Mouse (Mus musculus): Measurements from ENCODE around the gene Swsap1. TPM values are rescaled to one million over a fixed set of nuclear protein-coding genes. Genes with fewer than 3 reads are reported as not detected.

Swsap1 gene
- 10.5 TPM in 2 replicates for polyA plus RNA-seq (2015; fragmentation: Nextera tagmentation; extraction: Ambion mirVana)

DNA sequence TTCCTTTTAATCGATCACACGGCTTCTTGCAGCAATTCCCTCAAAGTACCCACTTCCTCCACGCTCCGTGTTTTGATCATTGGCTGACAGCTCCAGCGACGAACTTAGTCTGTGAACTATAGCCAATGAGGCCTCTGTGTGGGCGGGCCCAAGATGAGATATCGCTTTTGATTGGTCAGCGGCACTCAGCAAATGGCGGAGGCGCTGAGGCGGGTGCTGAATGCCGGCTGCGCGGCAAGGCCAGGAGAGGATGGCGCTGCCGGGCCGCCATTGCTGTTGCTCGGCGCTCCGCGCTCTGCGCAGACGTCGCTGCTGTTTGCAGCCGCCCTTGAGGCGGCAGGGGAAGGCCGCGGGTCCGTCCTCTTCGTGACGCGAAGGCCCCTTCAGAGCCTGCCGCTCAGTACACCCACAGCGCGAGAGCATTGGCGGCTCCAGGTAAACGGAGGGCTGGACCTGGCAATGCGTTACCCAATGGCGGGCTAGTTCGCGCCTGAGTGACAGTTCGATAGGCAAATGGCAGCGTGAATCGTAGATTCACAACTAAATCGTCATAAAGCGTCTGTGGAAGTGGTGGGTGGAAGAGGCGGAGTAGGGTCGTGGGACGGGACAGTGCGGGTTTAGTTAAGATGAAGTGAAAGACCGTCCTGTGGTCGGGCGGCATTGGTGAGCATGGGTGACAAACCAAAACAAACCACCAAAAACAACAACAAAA is at the start of gene Swsap1:
TSS of gene Swsap1 (plus strand) at position 186 of the 712 bp plus-strand sequence.
- peak within 1 kb of the TSS; percentile 69 for H3K4me3 ChIP-seq
- under 1% methylated on average over 54 of the region's 54 CpGs for WGBS
- no peaks in the 10 kb centered on the region for H3K9me3 ChIP-seq
- peak; percentile 98 for ATAC-seq (replicated peaks)
- no peaks in the 10 kb centered on the region for H3K36me3 ChIP-seq (replicated peaks)
- H3K4me1 ChIP-seq = peaks cover 35% of the 10 kb centered on the region
- peak within 1 kb of the TSS; percentile 77 for H3K9ac ChIP-seq
- peaks cover 19% of the 10 kb centered on the region for H3K27me3 ChIP-seq (replicated peaks)
- H3K4me2 ChIP-seq = peak within 1 kb of the TSS; percentile 74
- peak within 1 kb of the TSS; percentile 97 for H3K27ac ChIP-seq

DNA sequence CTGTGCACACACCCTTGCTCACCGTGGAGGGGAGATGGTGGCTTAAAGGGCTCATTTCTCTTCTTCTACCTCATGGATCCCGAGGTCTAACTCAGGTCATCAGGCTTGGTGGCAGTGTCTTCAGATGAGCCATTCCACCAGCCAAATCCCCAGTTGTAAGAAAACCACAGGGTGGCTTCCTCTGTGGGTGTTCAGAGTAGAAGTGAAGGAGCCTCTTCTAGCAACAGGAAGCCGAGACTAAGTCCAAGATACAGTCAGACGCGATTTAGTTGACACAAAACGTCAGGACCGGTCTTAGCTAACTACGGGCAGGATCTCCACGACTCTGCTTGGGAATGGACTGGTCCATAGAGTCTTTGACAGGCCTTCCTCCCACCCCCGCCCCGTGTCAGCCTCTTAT is 47.3 kb upstream of the Swsap1 start:
- Histone ChIP-seq H3K4me3 (no peak overlapping the region), H3K9me3 (no peaks in the 10 kb centered on the region), H3K27me3 (replicated peaks) (no peaks in the 10 kb centered on the region), H3K4me1 (no peaks in the 10 kb centered on the region), H3K4me2 (no peak overlapping the region), H3K9ac (no peak overlapping the region), H3K36me3 (replicated peaks) (no peaks in the 10 kb centered on the region), H3K27ac (no peak overlapping the region)
- ATAC-seq (replicated peaks) = no peak
- WGBS = 73% methylated on average over 11 of the region's 11 CpGs

DNA sequence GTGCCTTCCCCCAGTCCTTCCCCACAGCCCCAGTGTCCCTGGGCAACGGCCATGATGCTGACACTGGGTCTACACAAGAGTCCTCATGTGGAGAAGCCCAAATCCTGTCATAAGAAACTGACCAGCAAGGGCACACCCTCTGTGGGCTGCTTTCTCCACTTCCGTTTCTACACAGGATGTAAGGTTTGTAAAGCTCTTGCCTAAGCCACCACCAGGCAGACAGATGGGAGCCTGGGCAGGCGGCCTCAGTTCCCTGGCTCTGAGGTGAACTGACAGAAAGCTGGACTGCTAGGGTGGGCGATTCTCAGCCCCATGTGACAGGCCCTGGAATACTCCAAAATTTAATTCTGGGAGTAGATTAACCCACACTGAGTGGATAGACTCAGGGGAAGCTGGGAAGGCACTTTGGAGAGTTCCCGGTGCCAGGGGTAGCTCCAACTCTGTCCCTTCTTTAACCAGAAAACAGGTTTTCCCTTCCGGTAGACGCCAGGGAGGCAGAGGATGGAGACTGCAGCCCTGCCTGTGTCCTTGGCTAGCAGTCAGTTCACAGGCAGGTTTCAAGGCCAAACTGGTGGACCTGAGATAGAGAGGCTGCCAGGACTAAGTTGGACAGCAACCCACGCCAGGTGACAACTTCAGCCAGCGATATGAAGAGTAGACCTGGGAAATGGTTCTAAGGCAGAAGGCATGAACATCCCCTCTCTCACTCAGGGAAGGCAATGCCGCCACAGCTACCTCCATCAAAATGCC is 45.9 kb upstream of the Swsap1 start:
- no peak for ATAC-seq (replicated peaks)
- H3K27ac ChIP-seq = no peak overlapping the region
- 77% methylated on average over 10 of the region's 10 CpGs for WGBS
- no peak overlapping the region for H3K4me2 ChIP-seq
- H3K9ac ChIP-seq = no peak overlapping the region
- H3K36me3 ChIP-seq (replicated peaks) = no peaks in the 10 kb centered on the region
- no peak overlapping the region for H3K4me3 ChIP-seq
- no peaks in the 10 kb centered on the region for H3K27me3 ChIP-seq (replicated peaks)
- H3K4me1 ChIP-seq = no peaks in the 10 kb centered on the region
- no peaks in the 10 kb centered on the region for H3K9me3 ChIP-seq

GRCm38 (mm10) chr9:21916851-21917492 is 38.6 kb upstream of the Swsap1 start:
- Histone ChIP-seq H3K4me2 (peak overlapping the region; percentile 76), H3K4me3 (peak overlapping the region; percentile 60), H3K4me1 (peaks cover 6% of the 10 kb centered on the region; the same call in 1 of the 2 replicates), H3K9me3 (no peaks in the 10 kb centered on the region), H3K27ac (peak overlapping the region; percentile 57; the same call in 1 of the 2 replicates), H3K9ac (no peak overlapping the region; the same call in 1 of the 2 replicates), H3K27me3 (replicated peaks) (no peaks in the 10 kb centered on the region), H3K36me3 (replicated peaks) (no peaks in the 10 kb centered on the region)
- ATAC-seq (replicated peaks) = no peak
- 74% methylated on average over 3 of the region's 3 CpGs for WGBS

DNA sequence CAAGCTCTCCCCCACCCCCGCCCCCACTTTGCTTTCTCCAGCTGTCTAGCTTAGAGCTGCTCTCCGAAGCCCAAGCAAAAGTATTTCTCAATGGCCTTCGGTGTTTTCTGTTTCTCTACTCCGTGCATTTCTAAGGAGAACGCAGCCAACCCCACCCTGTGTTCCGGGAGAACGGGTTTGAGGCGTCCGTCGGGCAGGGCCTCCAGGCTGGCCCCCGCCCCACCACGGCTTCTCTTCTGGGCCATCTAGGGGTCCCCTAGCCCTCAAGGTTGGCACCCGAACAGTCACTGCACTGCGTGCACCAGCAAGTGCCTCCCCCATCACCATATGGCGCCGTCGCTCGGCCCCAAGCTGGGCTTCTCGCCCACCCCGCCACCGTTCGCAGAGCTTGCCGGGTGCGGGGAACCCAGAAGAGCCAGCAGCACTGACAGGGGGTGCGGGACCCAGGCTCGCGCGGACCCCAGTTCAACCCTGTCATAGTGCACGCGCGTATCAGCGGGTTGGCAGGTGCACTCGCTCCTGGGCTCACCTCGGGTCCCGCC is 38.0 kb upstream of the Swsap1 start:
- Histone ChIP-seq H3K4me2 (peak overlapping the region; percentile 76), H3K4me1 (peaks cover 6% of the 10 kb centered on the region; the same call in 1 of the 2 replicates), H3K9ac (peak overlapping the region; percentile 50), H3K27ac (peak overlapping the region; percentile 57), H3K4me3 (peak overlapping the region; percentile 60), H3K9me3 (no peaks in the 10 kb centered on the region), H3K36me3 (replicated peaks) (no peaks in the 10 kb centered on the region), H3K27me3 (replicated peaks) (no peaks in the 10 kb centered on the region)
- under 1% methylated on average over 35 of the region's 35 CpGs for WGBS
- ATAC-seq (replicated peaks) = peak; percentile 79

- WGBS = under 1% methylated on average over 36 of the region's 36 CpGs
- peaks cover 6% of the 10 kb centered on the region; the same call in 1 of the 2 replicates for H3K4me1 ChIP-seq
- H3K4me2 ChIP-seq = peak within 1 kb of the TSS; percentile 76
- H3K36me3 ChIP-seq (replicated peaks) = no peaks in the 10 kb centered on the region
- no peaks in the 10 kb centered on the region for H3K27me3 ChIP-seq (replicated peaks)
- H3K9ac ChIP-seq = peak within 1 kb of the TSS; percentile 50
- H3K4me3 ChIP-seq = peak within 1 kb of the TSS; percentile 60
- H3K27ac ChIP-seq = peak within 1 kb of the TSS; percentile 57
- no peaks in the 10 kb centered on the region for H3K9me3 ChIP-seq
- peak; percentile 93 for ATAC-seq (replicated peaks)
These were observed 37.4 kb upstream of the Swsap1 start, which contains the start of gene Rab3d for GRCm38 (mm10) chr9:21918035-21918592. Gene Rab3d, minus strand, starts transcription at chr9:21918192.

DNA sequence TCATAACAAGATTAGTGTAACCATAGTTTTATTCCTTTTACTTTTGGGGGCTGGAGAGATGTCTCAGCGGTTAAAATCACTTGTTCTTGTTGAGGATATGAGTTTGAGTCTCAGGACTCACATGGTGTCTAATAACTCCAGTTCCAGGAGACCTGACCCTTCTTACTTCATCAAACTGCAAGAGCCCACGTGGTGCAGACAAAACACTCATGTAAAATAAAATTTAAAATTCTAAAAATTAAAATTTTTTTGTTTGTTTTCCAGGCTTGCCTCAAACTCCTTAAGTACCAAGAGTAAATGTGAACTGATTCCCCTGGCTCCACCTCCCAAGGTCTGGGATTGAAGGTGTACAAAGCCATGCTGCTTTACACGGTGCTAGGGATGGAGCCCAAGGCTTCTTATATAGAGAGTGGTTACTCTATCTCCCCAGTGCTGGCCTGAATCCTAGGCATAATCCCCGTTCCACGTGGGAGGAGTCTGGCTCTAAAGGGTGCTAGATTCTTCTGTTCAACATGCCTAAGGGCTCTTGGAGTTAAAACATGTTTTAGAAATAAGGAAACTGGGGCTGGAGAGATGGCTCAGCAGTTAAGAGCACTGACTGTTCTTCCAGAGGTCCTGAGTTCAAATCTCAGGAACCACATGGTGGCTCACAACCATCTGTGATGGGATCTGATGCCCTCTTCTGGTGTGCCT is 36.7 kb upstream of the Swsap1 start:
- H3K27me3 ChIP-seq (replicated peaks) = no peaks in the 10 kb centered on the region
- peak overlapping the region; percentile 76 for H3K4me2 ChIP-seq
- no peak for ATAC-seq (replicated peaks)
- peaks cover 6% of the 10 kb centered on the region; the same call in 1 of the 2 replicates for H3K4me1 ChIP-seq
- H3K9me3 ChIP-seq = no peaks in the 10 kb centered on the region
- no peak overlapping the region for H3K27ac ChIP-seq
- H3K9ac ChIP-seq = no peak overlapping the region
- WGBS = 27% methylated on average over 5 of the region's 5 CpGs
- H3K4me3 ChIP-seq = peak overlapping the region; percentile 60
- no peaks in the 10 kb centered on the region for H3K36me3 ChIP-seq (replicated peaks)

- H3K27me3 ChIP-seq (replicated peaks) = no peaks in the 10 kb centered on the region
- H3K4me3 ChIP-seq = no peak overlapping the region
- ATAC-seq (replicated peaks) = no peak
- H3K9me3 ChIP-seq = no peaks in the 10 kb centered on the region
- H3K36me3 ChIP-seq (replicated peaks) = 0 out of 2 replicates have a peak, but pooled peaks cover 3% of the 10 kb centered on the region
- no peak overlapping the region for H3K4me2 ChIP-seq
- H3K4me1 ChIP-seq = peaks cover 14% of the 10 kb centered on the region
- no peak overlapping the region for H3K27ac ChIP-seq
- H3K9ac ChIP-seq = no peak overlapping the region
- WGBS = 90% methylated on average over 4 of the region's 4 CpGs
These were observed 32.5 kb upstream of the Swsap1 start for GRCm38 (mm10) chr9:21923036-21923435.

DNA sequence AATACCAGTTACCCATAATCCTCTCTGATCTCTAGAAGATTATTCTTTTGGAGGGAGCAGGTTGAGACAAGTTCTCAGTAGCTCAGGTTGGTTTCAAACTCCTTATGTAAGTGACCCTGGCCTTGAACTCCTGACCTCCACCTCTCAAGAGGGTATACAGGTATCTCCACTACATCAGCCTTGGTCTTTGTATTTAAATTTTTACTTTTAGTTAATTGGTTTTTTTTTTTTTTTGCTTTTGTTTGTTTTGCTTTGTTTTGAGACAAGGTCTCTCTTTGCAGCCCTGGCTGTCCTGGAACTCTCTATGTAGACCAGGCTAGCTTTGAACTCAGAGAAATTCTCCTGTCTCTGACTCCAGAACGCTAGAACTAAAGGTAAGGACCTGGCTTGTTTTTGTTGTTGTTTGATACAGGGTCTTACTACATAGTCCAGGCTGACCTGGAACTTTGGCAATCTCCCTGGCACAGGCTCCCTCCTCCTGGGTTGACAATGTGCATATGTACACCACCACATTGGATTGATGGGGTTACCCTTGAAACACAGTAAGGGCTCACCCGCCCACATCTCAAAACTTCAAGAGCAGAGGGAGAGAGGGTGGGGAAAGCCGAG is 32.0 kb upstream of the Swsap1 start:
- no peak overlapping the region for H3K9ac ChIP-seq
- 74% methylated on average over 3 of the region's 3 CpGs for WGBS
- no peak overlapping the region for H3K4me2 ChIP-seq
- peaks cover 14% of the 10 kb centered on the region for H3K4me1 ChIP-seq
- no peak overlapping the region for H3K27ac ChIP-seq
- no peaks in the 10 kb centered on the region for H3K9me3 ChIP-seq
- no peaks in the 10 kb centered on the region for H3K27me3 ChIP-seq (replicated peaks)
- no peak overlapping the region for H3K4me3 ChIP-seq
- H3K36me3 ChIP-seq (replicated peaks) = 0 out of 2 replicates have a peak, but pooled peaks cover 3% of the 10 kb centered on the region
- ATAC-seq (replicated peaks) = no peak

GRCm38 (mm10) chr9:21924099-21924493 is 31.5 kb upstream of the Swsap1 start:
- no peak overlapping the region for H3K4me3 ChIP-seq
- no peak overlapping the region for H3K9ac ChIP-seq
- WGBS = 75% methylated on average over 6 of the region's 6 CpGs
- no peak overlapping the region for H3K27ac ChIP-seq
- H3K36me3 ChIP-seq (replicated peaks) = 0 out of 2 replicates have a peak, but pooled peaks cover 3% of the 10 kb centered on the region
- H3K9me3 ChIP-seq = no peaks in the 10 kb centered on the region
- peaks cover 14% of the 10 kb centered on the region for H3K4me1 ChIP-seq
- no peaks in the 10 kb centered on the region for H3K27me3 ChIP-seq (replicated peaks)
- H3K4me2 ChIP-seq = no peak overlapping the region
- no peak for ATAC-seq (replicated peaks)

- Histone ChIP-seq H3K9ac (no peak overlapping the region), H3K27ac (no peak overlapping the region), H3K9me3 (no peaks in the 10 kb centered on the region), H3K4me3 (no peak overlapping the region), H3K27me3 (replicated peaks) (no peaks in the 10 kb centered on the region), H3K4me2 (no peak overlapping the region), H3K4me1 (peaks cover 14% of the 10 kb centered on the region), H3K36me3 (replicated peaks) (0 out of 2 replicates have a peak, but pooled peaks cover 3% of the 10 kb centered on the region)
- WGBS = 93% methylated on average over 3 of the region's 3 CpGs
- no peak for ATAC-seq (replicated peaks)
These were observed 30.5 kb upstream of the Swsap1 start for GRCm38 (mm10) chr9:21925034-21925433.
